Mouse (Mus musculus) E14TG2a.4 (cell line): ENCODE measurements around the gene Atp6v1e1.

Experiments
- CTCF ChIP-seq: conservative IDR thresholded peaks from 2 replicates; pipeline ENCODE4 v1.5.1; 2014; ENCODE audit warnings: low read length
- NANOG ChIP-seq: IDR thresholded peaks from 2 replicates; pipeline ENCODE4 v1.6.1; 2014; ENCODE audit warnings: borderline replicate concordance, low read length, mixed read lengths
- POU5F1 ChIP-seq: IDR thresholded peaks from 2 replicates; pipeline ENCODE4 v1.6.1; 2014; ENCODE audit warnings: low read length, borderline replicate concordance

DNA sequence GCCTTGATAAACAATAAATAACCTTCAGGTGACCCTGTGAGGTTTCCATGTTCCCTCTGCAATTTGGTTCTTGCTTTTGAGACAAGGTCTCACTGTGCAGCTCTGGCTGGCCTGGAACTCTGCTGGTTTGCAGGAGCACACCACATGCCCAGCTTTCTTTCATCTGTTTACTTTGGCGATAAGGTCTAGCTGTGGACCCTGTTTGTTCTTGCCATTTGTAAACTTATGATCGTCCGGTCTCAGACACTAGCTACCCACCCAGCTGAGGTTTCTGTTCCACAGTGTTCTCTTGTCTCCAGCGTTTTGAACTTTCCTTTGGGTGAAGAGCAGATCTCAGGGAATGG lies 14.9 kb downstream of the Atp6v1e1 start:
- TF ChIP-seq CTCF = no peak
- TF ChIP-seq NANOG = no peak
- TF ChIP-seq POU5F1 = no peak
